Mouse (Mus musculus): ENCODE results near the gene Dqx1. TPM values are rescaled to one million over a fixed set of nuclear protein-coding genes. Genes with fewer than 3 reads are reported as not detected.
A peak's percentile ranks its signal among the peaks of the same experiment; 100 is the strongest.

Gene Dqx1
- polyA plus RNA-seq, 1 experiment from 2014 or later, result 1.4 TPM

DNA sequence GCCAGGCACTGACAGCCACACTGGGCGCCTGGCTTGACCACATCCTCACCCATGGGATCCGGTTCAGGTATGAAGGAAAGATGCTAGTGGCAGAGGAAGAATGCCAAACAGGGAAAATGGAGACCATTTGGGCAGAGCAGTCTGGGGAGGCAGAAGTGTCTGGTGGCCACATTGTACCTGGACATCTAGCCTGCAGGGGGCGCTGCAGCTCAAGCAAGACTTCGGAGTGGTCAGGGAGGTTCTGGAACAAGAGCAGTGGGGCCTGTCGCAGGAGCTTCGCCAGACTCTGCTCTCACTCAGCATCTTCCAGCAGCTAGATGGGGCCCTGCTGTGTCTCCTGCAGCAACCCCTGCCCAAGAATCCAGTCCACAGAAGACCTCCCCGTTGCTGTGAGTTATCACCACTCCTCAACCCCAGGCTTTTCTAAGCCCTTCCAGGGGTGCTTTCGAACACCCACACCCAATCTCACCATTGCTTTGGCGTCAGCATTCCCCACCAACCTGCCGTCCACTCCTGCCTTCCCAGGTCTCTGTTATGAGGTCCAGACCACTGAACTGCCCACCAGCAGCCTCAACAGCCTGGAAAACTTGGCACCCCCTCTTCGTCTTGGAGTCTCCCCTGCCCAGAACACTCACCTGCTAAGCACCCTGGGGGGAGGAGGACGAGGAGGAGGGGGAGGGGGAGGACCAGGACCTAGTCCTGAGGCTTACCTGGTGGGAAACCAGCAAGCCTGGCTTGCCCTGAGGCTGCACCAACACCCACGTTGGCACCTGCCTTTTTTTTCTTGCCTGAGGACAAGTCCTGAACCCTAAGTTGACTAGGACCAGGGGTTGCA is 50.1 kb downstream of the Dqx1 start:
- DNase-seq (ENCODE audit: low spot score), result peak; percentile 83

GRCm38 (mm10) chr6:83108762-83109668 is 51.4 kb downstream of the Dqx1 start, which contains the start of gene Mrpl53:
Gene Mrpl53 (plus strand): TSS chr6:83109040.
- peak; percentile 61 for DNase-seq (ENCODE audit: low spot score)

DNA sequence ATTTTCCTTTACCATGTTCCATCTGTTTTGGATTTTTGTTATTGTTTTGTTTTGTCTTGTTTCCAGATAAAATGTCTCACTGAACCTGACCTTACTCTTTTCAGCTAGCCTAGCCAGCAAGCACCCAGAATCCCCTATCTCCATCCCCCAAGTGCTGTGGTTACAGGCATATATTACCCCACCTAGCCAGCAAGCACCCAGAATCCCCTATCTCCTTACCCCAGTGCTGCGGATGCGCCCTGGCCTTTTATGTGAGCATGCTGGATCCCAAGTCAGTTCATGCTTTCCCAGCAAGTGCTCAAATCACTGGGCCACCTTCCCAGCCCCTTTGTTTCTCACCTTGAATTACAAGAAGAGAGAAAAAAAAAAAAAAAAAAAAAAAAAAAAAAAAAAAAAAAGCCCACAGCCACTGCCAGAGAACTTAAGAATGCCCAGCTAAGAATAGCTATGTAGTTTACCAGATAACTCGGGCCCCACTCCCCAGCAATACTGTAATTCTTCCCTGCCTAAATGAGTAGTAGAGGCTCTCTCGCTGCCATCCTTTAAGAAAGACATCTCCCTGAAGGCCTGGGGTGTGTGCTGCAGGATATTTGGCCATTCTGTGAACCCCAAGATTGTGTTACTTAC is 54.0 kb downstream of the Dqx1 start:
- DNase-seq (ENCODE audit: low spot score), result no peak

DNA sequence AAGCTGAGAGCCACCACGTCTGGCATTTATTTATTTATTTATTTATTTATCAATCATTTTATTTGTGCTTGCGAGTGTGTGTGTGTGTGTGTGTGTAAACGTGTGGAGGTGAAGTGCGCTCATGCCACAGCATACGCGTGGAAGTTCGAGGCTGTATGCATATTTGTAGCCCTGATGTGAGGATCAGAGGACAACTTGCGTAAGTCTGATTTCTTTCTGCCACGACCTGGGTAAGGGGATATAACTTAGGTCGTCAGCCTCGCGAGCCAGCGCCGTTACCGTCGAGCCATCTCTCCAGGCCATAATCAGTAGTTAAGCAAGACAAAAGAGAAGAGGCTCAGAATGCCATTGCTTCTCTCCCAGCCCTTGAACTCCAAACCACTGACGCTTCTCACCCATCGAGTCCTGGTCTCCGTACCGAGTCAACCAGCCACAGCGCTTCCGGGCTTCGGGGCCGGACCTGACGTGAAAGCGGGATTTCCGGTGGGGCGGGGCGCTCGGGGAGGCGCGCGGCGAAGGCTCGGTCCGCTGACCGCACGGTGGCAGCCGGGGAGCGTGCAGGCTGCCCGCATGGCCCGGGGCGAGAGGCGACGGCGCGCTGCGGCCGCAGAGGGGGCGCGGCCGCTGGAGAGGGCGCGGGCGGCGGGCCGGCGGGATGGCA is 57.5 kb downstream of the Dqx1 start, which contains the start of gene Mogs:
Gene Mogs (plus strand): TSS at position 486 of the 661 bp plus-strand sequence.
- peak; percentile 89 for DNase-seq (ENCODE audit: low spot score)

- peak; percentile 44 for DNase-seq (ENCODE audit: low spot score)
Observed at GRCm38 (mm10) chr6:83115682-83116372, 58.2 kb downstream of the Dqx1 start.

DNA sequence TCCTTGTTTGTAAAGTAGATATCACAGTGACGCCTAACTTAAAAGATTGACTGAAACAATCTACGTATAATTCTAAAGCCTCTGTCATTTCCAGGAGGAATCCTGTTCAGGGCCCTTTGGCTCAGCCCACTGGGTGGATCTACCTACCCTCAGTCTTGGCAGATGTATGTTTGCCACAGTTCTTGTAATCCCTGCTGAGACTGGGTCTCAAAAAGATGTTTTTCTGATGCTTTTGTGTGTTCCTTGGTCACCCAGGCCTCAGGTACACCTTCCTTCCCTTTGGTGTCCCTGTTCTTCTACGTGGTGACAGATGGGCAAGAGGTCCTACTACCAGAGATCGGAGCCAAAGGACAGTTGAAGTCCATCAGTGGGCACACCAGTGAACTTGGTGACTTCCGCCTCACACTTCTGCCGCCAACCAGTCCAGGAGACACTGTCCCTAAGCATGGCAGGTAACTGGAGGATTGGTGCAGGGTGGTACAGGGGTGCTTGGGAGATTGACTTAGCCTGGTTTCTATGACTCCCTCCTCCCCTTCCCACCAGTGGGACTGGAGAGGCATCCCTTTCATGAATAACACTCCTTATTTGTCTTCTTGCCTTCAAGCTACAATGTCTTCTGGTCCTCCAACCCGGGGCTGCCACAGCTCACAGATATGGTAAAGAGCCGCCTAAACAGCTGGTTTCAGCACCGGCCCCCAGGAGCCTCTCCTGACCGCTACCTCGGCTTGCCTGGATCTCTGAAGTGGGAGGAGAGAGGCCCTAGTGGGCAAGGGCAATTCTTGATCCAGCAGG is 58.9 kb downstream of the Dqx1 start:
- DNase-seq (ENCODE audit: low spot score), result no peak

MicroRNA genes within 50 kb of the gene (microRNA counts, 519-probe panel; counts per million panel counts)
- microRNA mmu-miR-3470a+mmu-miR-3470b, result 473 counts per million, percentile 71 among the panel's probes with 10 or more counts

Small RNAs within 50 kb of the gene (microRNA-seq; reads per million reads assigned to microRNA genes)
- gene Mir3470a (ENCODE audit: borderline number of aligned reads) (not detected), gene Mir7040 (ENCODE audit: borderline number of aligned reads) (not detected)

Other genes with a start within 250 kb of the Dqx1 start
- 1.3 and 1.4 TPM in 2 replicates for gene Sema4f, start 118.1 kb upstream of the Dqx1 start, polyA plus RNA-seq (2015; fragmentation: Nextera tagmentation; extraction: Ambion mirVana)
- gene M1ap, start 110.9 kb upstream of the Dqx1 start, polyA plus RNA-seq (2015; fragmentation: Nextera tagmentation; extraction: Ambion mirVana), result 0.81 and 1.5 TPM in 2 replicates
- gene Dok1, start 24.4 kb upstream of the Dqx1 start, polyA plus RNA-seq (2015; fragmentation: Nextera tagmentation; extraction: Ambion mirVana), result 26.2 and 26.5 TPM in 2 replicates
- 1.4 and 1.5 TPM in 2 replicates for gene Loxl3, start 23.7 kb upstream of the Dqx1 start, polyA plus RNA-seq (2015; fragmentation: Nextera tagmentation; extraction: Ambion mirVana)
- 197 and 202 TPM in 2 replicates for gene Aup1, start 3.3 kb upstream of the Dqx1 start, polyA plus RNA-seq (2015; fragmentation: Nextera tagmentation; extraction: Ambion mirVana)
- 54.4 and 55.1 TPM in 2 replicates for gene Htra2, start 2.6 kb upstream of the Dqx1 start, polyA plus RNA-seq (2015; fragmentation: Nextera tagmentation; extraction: Ambion mirVana)
- 0.23 TPM in 1 of 2 replicates, not detected in the other for gene Tlx2, start 12.4 kb downstream of the Dqx1 start, polyA plus RNA-seq (2015; fragmentation: Nextera tagmentation; extraction: Ambion mirVana)
- 27.8 and 30.3 TPM in 2 replicates for gene Pcgf1, start 20.0 kb downstream of the Dqx1 start, polyA plus RNA-seq (2015; fragmentation: Nextera tagmentation; extraction: Ambion mirVana)
- 0.51 and 0.95 TPM in 2 replicates for gene Lbx2, start 28.5 kb downstream of the Dqx1 start, polyA plus RNA-seq (2015; fragmentation: Nextera tagmentation; extraction: Ambion mirVana)
- gene Ccdc142, start 43.8 kb downstream of the Dqx1 start, polyA plus RNA-seq (2015; fragmentation: Nextera tagmentation; extraction: Ambion mirVana), result 2.4 and 2.8 TPM in 2 replicates
- 2.4 and 2.7 TPM in 2 replicates for gene Gm42688, start 43.8 kb downstream of the Dqx1 start, polyA plus RNA-seq (2015; fragmentation: Nextera tagmentation; extraction: Ambion mirVana)
- 101 and 107 TPM in 2 replicates for gene Mrpl53, start 51.2 kb downstream of the Dqx1 start, polyA plus RNA-seq (2015; fragmentation: Nextera tagmentation; extraction: Ambion mirVana)
- gene Mogs, start 57.7 kb downstream of the Dqx1 start, polyA plus RNA-seq (2015; fragmentation: Nextera tagmentation; extraction: Ambion mirVana), result 39.9 and 42.0 TPM in 2 replicates
- gene Wbp1, start 63.7 kb downstream of the Dqx1 start, polyA plus RNA-seq (2015; fragmentation: Nextera tagmentation; extraction: Ambion mirVana), result 69.7 and 71.1 TPM in 2 replicates
- gene Ino80b, start 67.6 kb downstream of the Dqx1 start, polyA plus RNA-seq (2015; fragmentation: Nextera tagmentation; extraction: Ambion mirVana), result 17.7 and 17.9 TPM in 2 replicates
- gene Rtkn, start 77.6 kb downstream of the Dqx1 start, polyA plus RNA-seq (2015; fragmentation: Nextera tagmentation; extraction: Ambion mirVana), result 29.1 and 30.9 TPM in 2 replicates
- gene Wdr54, start 98.6 kb downstream of the Dqx1 start, polyA plus RNA-seq (2015; fragmentation: Nextera tagmentation; extraction: Ambion mirVana), result 0.67 and 0.95 TPM in 2 replicates
- gene 1700003E16Rik, start 98.6 kb downstream of the Dqx1 start, polyA plus RNA-seq (2015; fragmentation: Nextera tagmentation; extraction: Ambion mirVana), result 0.21 and 0.44 TPM in 2 replicates
- 62.8 and 64.5 TPM in 2 replicates for gene Dctn1, start 108.1 kb downstream of the Dqx1 start, polyA plus RNA-seq (2015; fragmentation: Nextera tagmentation; extraction: Ambion mirVana)
- gene Slc4a5, start 162.0 kb downstream of the Dqx1 start, polyA plus RNA-seq (2015; fragmentation: Nextera tagmentation; extraction: Ambion mirVana), result 0.07 and 0.17 TPM in 2 replicates

All from thymus, postnatal 0 days (tissue).